Mouse (Mus musculus): ENCODE results near the gene Man2a1.

GRCm38 (mm10) chr17:64637868-64638537, 37.5 kb downstream of the Man2a1 start:
- no peak for TF ChIP-seq MYOD1 (IDR thresholded peaks at IDR 0.05; ENCODE audit: control insufficient read depth, insufficient read length, low read depth)
- no peak for TF ChIP-seq USF1 (IDR thresholded peaks at IDR 0.05; ENCODE audit: low read depth)
- TF ChIP-seq MYOG (IDR thresholded peaks at IDR 0.05; ENCODE audit: control insufficient read depth, extremely low read depth, insufficient read length), result no peak
- no peak for TF ChIP-seq CTCF (IDR thresholded peaks at IDR 0.05; ENCODE audit: control insufficient read depth, insufficient read depth, insufficient read length)
- no peak for TF ChIP-seq MAX (IDR thresholded peaks at IDR 0.05)
- TF ChIP-seq FOSL1 (IDR thresholded peaks at IDR 0.05; ENCODE audit: insufficient read depth, low read length, poor library complexity, severe bottlenecking), result no peak

Measured in C2C12 (cell line).